Mouse (Mus musculus) ES-E14 (cell line): ENCODE measurements around the gene Arl8a.

ENCODE experiments used
- CHD2 ChIP-seq: IDR thresholded peaks from 2 replicates; pipeline ENCODE4 v1.6.1; 2014; ENCODE audit warnings: mild to moderate bottlenecking, low read depth, low read length, inconsistent platforms
- MAFK ChIP-seq: IDR thresholded peaks from 2 replicates; pipeline ENCODE4 v1.6.1; 2014; ENCODE audit warnings: mild to moderate bottlenecking, low read depth, low read length, inconsistent platforms; ENCODE audit not compliant: insufficient read depth
- ZC3H11A ChIP-seq: IDR thresholded peaks from 2 replicates; pipeline ENCODE4 v1.6.1; 2012; ENCODE audit warnings: low read depth, mild to moderate bottlenecking, inconsistent platforms, low read length, borderline replicate concordance

DNA sequence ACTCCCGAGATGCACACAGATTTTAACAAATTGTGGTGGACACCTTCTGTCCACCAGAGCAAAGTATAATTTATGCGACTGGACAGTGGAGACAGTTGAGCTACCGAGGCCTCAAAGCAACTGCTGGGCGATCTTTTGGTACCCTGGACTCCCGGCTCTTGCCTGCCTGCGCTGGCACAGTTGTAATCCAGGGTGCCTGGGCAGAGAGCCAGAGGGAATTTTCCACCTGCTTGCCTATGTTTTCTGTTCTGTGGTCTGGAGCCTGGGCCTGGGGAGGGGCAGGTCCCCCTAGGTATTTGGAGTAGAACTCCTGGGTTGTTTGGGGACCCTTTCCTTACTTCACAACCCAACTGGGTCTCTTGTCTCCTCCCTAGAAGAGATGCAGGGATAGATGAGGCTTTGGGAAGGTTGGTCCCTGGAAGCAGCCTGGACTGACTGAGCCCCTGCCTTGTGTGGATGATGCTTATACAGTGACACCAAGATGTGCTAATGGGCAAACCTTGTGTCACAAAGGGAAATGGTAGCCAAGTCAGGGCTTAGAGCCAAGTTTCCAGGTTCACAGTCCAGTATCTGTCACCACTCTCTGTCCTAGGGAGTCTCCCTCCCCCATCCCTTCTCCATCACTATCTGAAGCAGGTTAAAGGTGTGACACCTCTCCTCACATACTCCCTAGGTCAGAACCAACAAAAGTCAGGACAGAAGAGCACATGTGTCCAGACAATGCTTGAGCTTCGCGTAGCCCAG is 35.4 kb downstream of the Arl8a start:
- TF ChIP-seq MAFK (no peak), CHD2 (no peak), ZC3H11A (no peak)
